Mouse (Mus musculus): ENCODE measurements around the gene Pde8b. TPM values are rescaled to one million over a fixed set of nuclear protein-coding genes. Genes with fewer than 3 reads are reported as not detected.
A peak's percentile ranks its signal among the peaks of the same experiment; 100 is the strongest.

Pde8b gene
- polyA plus RNA-seq, 1 experiment from 2014 or later = 3.1 TPM

DNA sequence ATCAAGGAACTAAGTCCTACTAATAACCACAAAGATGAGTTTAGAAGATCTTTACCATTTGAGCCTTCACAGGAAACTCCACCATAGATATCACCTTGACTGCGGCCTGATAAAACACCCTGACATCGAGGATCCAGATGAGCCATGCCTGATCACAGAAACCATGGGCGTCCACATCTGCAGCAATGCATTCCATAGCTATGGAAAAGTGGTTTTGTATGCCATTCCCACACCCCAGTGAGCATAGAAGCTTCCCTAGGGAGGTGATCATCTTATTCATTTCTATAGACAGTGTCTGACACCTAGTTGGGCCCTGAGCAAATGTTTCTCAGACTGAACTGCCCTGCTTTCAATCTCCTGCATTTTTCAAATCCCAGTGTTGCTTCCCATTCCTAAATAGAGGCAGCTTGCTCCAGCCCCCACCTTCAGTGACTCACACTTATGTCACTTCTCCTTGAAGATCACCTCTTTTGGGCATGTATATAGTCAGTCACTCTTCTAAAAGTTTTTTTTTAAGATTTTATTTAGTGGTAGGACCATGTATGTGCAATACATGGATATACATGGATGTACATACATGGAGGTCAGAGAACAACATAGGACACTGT is 47.9 kb downstream of the Pde8b start:
- DNase-seq (ENCODE audit: low spot score) = no peak
- WGBS = 87% methylated on average over 3 of the region's 3 CpGs
- Histone ChIP-seq H3K27ac (ENCODE audit: low read depth, low read length) (no peak overlapping the region), H3K36me3 (ENCODE audit: control insufficient read depth, insufficient read depth, low read length) (no peaks in the 10 kb centered on the region), H3K9ac (ENCODE audit: low read depth, low read length) (no peak overlapping the region), H3K27me3 (ENCODE audit: control insufficient read depth, insufficient read depth, low read length) (no peaks in the 10 kb centered on the region), H3K4me2 (replicated peaks; ENCODE audit: low read depth, low read length) (no peak overlapping the region), H3K9me3 (ENCODE audit: control insufficient read depth, low read length) (no peaks in the 10 kb centered on the region), H3K4me3 (ENCODE audit: low read depth, low read length) (no peak overlapping the region), H3K4me1 (replicated peaks; ENCODE audit: control insufficient read depth, insufficient read depth, low read length) (no peaks in the 10 kb centered on the region)
- no peak for ATAC-seq (ENCODE audit: low FRiP score)

DNA sequence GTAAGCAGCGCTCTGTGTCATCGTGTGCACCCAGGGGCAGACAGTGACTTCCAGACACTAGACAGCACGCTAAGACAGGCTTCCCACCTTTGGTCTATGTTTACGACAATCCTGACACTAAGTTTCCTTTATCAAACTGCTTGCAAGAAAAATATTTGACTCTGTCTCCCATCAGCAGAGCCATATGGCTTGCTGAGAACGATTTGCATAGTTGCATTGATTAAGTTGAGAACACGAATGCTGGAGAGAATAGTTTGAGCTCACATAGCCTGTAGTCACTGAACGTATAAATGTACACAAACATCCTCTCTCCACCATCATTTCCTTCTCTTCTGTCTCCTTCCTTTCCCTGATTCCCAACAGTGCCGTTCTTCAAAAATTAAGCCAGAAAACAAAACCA is 49.3 kb downstream of the Pde8b start:
- Histone ChIP-seq H3K4me3 (ENCODE audit: low read depth, low read length) (no peak overlapping the region), H3K9me3 (ENCODE audit: control insufficient read depth, low read length) (no peaks in the 10 kb centered on the region), H3K27ac (ENCODE audit: low read depth, low read length) (no peak overlapping the region), H3K9ac (ENCODE audit: low read depth, low read length) (no peak overlapping the region), H3K36me3 (ENCODE audit: control insufficient read depth, insufficient read depth, low read length) (no peaks in the 10 kb centered on the region), H3K4me2 (replicated peaks; ENCODE audit: low read depth, low read length) (no peak overlapping the region), H3K27me3 (ENCODE audit: control insufficient read depth, insufficient read depth, low read length) (no peaks in the 10 kb centered on the region), H3K4me1 (replicated peaks; ENCODE audit: control insufficient read depth, insufficient read depth, low read length) (no peaks in the 10 kb centered on the region)
- DNase-seq (ENCODE audit: low spot score) (no peak), ATAC-seq (ENCODE audit: low FRiP score) (no peak)
- WGBS = 88% methylated on average over 8 of the region's 8 CpGs

DNA sequence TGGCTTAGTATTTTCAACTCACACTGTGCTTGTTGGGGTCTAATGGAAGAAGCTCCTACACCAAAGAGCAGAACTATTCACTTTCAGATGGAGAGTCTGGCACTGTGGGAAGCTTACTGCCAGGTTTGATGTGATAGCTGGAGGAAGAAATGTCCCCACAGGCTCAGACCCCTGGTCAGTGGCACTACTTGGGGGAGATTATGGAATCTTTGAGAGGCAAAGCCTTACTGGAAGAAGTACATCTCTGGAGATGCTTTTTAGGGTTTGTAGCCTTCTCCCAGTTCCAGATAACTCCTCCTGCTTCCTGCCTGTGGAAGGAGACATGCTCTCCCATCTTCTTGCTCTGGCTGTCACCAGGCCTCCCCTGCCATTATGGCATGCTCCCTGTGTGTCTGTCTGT is 50.1 kb downstream of the Pde8b start:
- Histone ChIP-seq H3K4me3 (ENCODE audit: low read depth, low read length) (no peak overlapping the region), H3K27ac (ENCODE audit: low read depth, low read length) (no peak overlapping the region), H3K27me3 (ENCODE audit: control insufficient read depth, insufficient read depth, low read length) (no peaks in the 10 kb centered on the region), H3K9ac (ENCODE audit: low read depth, low read length) (no peak overlapping the region), H3K36me3 (ENCODE audit: control insufficient read depth, insufficient read depth, low read length) (no peaks in the 10 kb centered on the region), H3K9me3 (ENCODE audit: control insufficient read depth, low read length) (no peaks in the 10 kb centered on the region), H3K4me1 (replicated peaks; ENCODE audit: control insufficient read depth, insufficient read depth, low read length) (no peaks in the 10 kb centered on the region), H3K4me2 (replicated peaks; ENCODE audit: low read depth, low read length) (no peak overlapping the region)
- DNase-seq (ENCODE audit: low spot score) (no peak), ATAC-seq (ENCODE audit: low FRiP score) (no peak)

DNA sequence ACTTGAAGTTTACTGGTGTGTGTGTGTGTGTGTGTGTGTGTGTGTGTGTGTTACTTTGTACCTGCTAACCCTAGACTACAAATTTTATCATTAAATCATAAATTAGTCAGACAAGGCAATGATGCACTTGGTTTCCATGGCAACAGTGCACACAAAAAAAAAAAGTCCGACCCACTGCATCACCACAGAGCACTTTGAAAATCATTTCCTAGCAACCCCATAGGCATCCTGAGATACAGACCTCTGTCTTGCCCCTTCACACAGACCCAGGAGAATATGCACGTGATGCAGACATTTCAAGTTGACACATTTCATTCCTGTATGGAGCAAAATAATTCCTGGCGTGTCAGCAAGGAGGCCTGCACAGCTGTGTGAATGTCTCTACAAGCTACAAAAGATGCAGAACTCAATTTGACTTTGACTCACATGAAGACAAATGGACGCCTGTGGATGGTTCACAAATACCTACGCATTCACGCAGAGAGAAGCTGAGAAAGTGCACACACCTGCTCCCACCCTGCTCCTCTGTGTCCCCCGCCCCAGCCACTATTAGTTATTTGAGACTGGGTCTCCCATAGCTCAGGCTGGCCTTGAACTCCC is 53.9 kb downstream of the Pde8b start:
- 62% methylated on average over 7 of the region's 7 CpGs for WGBS

DNA sequence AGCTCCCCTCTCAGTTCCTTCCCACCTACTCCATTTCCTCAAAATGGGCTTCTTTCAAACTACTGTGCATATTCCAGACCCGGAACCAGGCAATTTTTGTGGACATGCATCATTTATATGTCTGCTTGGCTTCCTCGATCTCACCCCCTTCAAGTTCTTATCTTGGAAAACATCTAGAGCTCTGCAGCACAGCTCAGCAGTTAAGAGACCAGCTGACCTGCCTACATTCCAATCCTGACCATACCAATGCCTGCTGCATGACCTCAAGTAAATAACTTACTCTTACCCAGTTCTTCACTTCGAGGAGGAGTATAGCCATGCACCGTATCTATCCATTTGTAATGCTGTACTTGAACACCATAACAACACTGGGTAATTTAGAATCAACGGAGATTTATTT is 58.2 kb downstream of the Pde8b start:
- DNase-seq (ENCODE audit: low spot score) (no peak), ATAC-seq (ENCODE audit: low FRiP score) (no peak)
- WGBS = 91% methylated on average over 5 of the region's 5 CpGs
- Histone ChIP-seq H3K27ac (ENCODE audit: low read depth, low read length) (no peak overlapping the region), H3K9ac (ENCODE audit: low read depth, low read length) (no peak overlapping the region), H3K4me2 (replicated peaks; ENCODE audit: low read depth, low read length) (no peak overlapping the region), H3K4me1 (replicated peaks; ENCODE audit: control insufficient read depth, insufficient read depth, low read length) (no peaks in the 10 kb centered on the region), H3K9me3 (ENCODE audit: control insufficient read depth, low read length) (no peaks in the 10 kb centered on the region), H3K36me3 (ENCODE audit: control insufficient read depth, insufficient read depth, low read length) (no peaks in the 10 kb centered on the region), H3K4me3 (ENCODE audit: low read depth, low read length) (no peak overlapping the region), H3K27me3 (ENCODE audit: control insufficient read depth, insufficient read depth, low read length) (no peaks in the 10 kb centered on the region)

More for the DNA sequence above, 53.9 kb downstream of the Pde8b start:
- Histone ChIP-seq H3K9ac (ENCODE audit: low read depth, low read length) (no peak overlapping the region), H3K4me1 (replicated peaks; ENCODE audit: control insufficient read depth, insufficient read depth, low read length) (no peaks in the 10 kb centered on the region), H3K4me3 (ENCODE audit: low read depth, low read length) (no peak overlapping the region), H3K9me3 (ENCODE audit: control insufficient read depth, low read length) (no peaks in the 10 kb centered on the region), H3K27me3 (ENCODE audit: control insufficient read depth, insufficient read depth, low read length) (no peaks in the 10 kb centered on the region), H3K27ac (ENCODE audit: low read depth, low read length) (no peak overlapping the region), H3K4me2 (replicated peaks; ENCODE audit: low read depth, low read length) (no peak overlapping the region), H3K36me3 (ENCODE audit: control insufficient read depth, insufficient read depth, low read length) (no peaks in the 10 kb centered on the region)
- ATAC-seq (ENCODE audit: low FRiP score) = no peak
- DNase-seq (ENCODE audit: low spot score) = peak; percentile 14

DNA sequence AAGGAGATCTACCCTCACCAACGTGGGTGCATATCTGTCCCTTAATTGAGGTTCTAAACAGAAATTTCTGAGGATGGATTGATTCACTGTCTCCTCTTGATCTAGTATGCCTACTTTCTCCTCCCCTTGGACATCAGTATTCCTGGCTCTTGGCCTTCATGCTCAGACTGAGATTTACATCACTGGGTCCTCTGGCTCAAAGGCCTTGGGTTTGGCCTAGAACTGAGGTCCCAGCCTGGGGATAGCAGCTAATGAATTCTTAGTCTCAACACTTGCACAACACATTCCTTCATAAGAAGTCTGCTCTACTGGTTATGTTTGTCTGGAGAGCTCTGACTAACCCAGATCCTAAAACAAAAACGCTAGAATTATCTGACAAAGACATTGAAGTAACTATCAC is 61.0 kb downstream of the Pde8b start:
- H3K9me3 ChIP-seq (ENCODE audit: control insufficient read depth, low read length) = no peaks in the 10 kb centered on the region
- H3K27ac ChIP-seq (ENCODE audit: low read depth, low read length) = no peak overlapping the region
- no peak overlapping the region for H3K9ac ChIP-seq (ENCODE audit: low read depth, low read length)
- H3K4me1 ChIP-seq (replicated peaks; ENCODE audit: control insufficient read depth, insufficient read depth, low read length) = no peaks in the 10 kb centered on the region; the same call in 1 of the 2 replicates
- DNase-seq (ENCODE audit: low spot score) (no peak), ATAC-seq (ENCODE audit: low FRiP score) (no peak)
- no peak overlapping the region for H3K4me2 ChIP-seq (replicated peaks; ENCODE audit: low read depth, low read length)
- no peaks in the 10 kb centered on the region for H3K27me3 ChIP-seq (ENCODE audit: control insufficient read depth, insufficient read depth, low read length)
- no peak overlapping the region for H3K4me3 ChIP-seq (ENCODE audit: low read depth, low read length)
- no peaks in the 10 kb centered on the region for H3K36me3 ChIP-seq (ENCODE audit: control insufficient read depth, insufficient read depth, low read length)
- WGBS = 92% methylated on average over 2 of the region's 2 CpGs

DNA sequence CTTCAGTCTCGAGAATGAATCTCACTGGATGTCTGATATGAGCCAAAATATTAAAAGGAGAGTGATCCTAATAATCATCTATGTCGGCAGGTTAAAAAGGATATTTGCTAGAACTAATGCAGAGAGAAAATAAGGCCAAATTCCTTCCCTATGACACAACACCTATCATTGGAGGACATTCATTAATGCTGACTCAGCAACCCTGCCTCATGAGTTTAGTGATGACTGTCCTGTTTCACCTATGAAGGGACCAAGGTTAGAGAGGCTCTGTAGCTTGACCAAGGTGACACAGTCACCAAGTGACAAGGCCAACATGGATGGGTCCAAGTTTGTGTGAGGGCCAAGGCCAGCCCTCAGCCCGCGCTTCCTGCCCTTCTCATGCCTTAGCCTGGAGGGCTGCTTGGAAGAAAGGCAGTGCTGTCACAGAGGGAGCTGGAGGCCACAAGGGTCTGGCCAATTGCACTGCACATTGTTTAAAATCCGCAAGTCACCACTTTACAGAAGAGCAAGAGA is 62.9 kb downstream of the Pde8b start:
- no peak overlapping the region for H3K27ac ChIP-seq (ENCODE audit: low read depth, low read length)
- H3K9ac ChIP-seq (ENCODE audit: low read depth, low read length) = no peak overlapping the region
- H3K36me3 ChIP-seq (ENCODE audit: control insufficient read depth, insufficient read depth, low read length) = no peaks in the 10 kb centered on the region
- no peak overlapping the region for H3K4me2 ChIP-seq (replicated peaks; ENCODE audit: low read depth, low read length)
- no peak for ATAC-seq (ENCODE audit: low FRiP score)
- no peaks in the 10 kb centered on the region; the same call in 1 of the 2 replicates for H3K4me1 ChIP-seq (replicated peaks; ENCODE audit: control insufficient read depth, insufficient read depth, low read length)
- WGBS = 93% methylated on average over 5 of the region's 5 CpGs
- no peaks in the 10 kb centered on the region for H3K9me3 ChIP-seq (ENCODE audit: control insufficient read depth, low read length)
- no peaks in the 10 kb centered on the region for H3K27me3 ChIP-seq (ENCODE audit: control insufficient read depth, insufficient read depth, low read length)
- no peak overlapping the region for H3K4me3 ChIP-seq (ENCODE audit: low read depth, low read length)
- DNase-seq (ENCODE audit: low spot score) = no peak

DNA sequence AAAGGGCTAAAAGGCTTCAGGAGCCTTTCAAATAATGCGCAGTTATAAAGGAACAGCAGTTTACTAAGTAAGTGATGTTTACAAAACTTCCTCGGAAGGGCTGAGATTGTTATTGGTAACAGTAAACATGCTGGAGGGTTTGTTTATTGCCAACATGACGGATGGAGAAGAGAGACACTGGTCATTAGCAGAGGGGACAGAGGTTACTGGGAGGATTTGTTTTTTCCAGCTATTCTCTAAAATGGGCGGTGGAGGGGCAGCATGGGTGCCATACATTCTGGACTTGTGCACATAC is 63.4 kb downstream of the Pde8b start:
- Histone ChIP-seq H3K27me3 (ENCODE audit: control insufficient read depth, insufficient read depth, low read length) (no peaks in the 10 kb centered on the region), H3K9ac (ENCODE audit: low read depth, low read length) (no peak overlapping the region), H3K9me3 (ENCODE audit: control insufficient read depth, low read length) (no peaks in the 10 kb centered on the region), H3K4me3 (ENCODE audit: low read depth, low read length) (no peak overlapping the region), H3K36me3 (ENCODE audit: control insufficient read depth, insufficient read depth, low read length) (no peaks in the 10 kb centered on the region), H3K4me1 (replicated peaks; ENCODE audit: control insufficient read depth, insufficient read depth, low read length) (no peaks in the 10 kb centered on the region; the same call in 1 of the 2 replicates), H3K4me2 (replicated peaks; ENCODE audit: low read depth, low read length) (no peak overlapping the region), H3K27ac (ENCODE audit: low read depth, low read length) (no peak overlapping the region)
- WGBS = 69% methylated on average over 4 of the region's 4 CpGs
- ATAC-seq (ENCODE audit: low FRiP score) = no peak
- no peak for DNase-seq (ENCODE audit: low spot score)
